Mouse (Mus musculus): ENCODE measurements at regions not wholly inside any gene's neighbourhood (a gene's known extent, or its start where the extent isn't known, plus 50 kb on each side); places are given as distances from the start of the nearest gene placed in this dataset.
"Not testable (repeated sequence)": the region's sequence is repeated elsewhere in the genome, so short reads cannot be mapped to it uniquely, and the experiment has no call there.

DNA sequence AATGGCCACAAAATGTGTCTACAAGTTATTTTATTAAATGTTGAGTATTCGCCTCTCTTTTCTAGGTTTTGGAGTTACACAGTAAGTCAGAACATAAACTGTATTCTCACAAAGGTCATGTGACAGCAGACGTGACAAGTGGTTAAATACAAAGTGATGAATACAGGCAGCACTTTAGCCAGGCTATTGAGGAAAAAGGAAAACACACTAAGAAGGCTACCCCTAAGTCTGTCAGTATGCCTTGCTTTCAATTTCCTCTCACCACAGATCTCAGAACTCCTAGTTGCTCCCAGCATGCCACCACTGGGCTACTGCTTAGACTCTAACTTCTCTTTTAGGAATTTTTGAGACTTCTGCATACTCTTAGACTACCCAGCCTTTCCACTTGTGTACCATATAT, 297.9 kb upstream of the Pex5l start:
- no peak for ATAC-seq (replicated peaks; ENCODE audit: low read depth, poor library complexity, severe bottlenecking)

GRCm38 (mm10) chr3:33440500-33440899, 297.5 kb upstream of the Pex5l start:
- ATAC-seq (replicated peaks; ENCODE audit: low read depth, poor library complexity, severe bottlenecking) = no peak

DNA sequence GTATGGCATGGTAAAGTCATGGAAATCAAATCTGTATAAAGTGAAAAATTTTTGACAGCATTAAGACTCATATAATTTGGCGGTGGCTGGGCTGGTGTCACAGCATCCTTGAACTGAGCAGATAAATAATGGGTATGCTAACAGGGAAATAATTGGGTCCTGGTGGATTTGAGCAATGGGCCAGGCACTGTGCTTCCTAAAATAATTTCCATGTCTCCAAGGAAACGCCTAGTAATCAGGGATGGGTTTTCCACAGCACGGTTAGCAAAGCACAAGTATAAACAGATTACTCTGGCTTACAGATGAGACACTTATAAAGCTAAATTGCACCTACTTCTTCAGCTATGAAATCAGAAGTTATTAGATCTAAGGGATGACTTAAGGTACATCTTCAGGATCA, 273.9 kb upstream of the Pex5l start:
- no peak for ATAC-seq (replicated peaks; ENCODE audit: low read depth, poor library complexity, severe bottlenecking)

DNA sequence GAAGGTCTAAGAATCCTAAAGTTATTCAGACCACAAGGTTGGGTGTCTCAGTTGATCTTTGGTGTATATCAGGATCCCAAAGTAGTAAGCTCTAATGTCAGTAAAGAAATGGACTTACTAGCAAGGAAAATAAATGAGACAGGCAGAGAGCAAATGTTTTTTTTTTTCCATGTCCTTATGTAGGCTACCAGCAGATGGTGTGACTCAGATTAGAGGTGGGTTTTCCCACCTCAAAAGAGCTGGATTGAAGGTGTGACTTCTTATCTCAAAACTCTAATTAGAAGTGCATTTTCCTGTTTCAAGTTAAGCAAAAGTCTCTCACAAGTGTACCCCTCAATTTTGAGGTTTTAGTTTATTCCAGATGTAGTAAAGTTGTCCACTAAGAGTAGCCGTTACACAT, 273.3 kb upstream of the Pex5l start:
- no peak for ATAC-seq (replicated peaks; ENCODE audit: low read depth, poor library complexity, severe bottlenecking)

DNA sequence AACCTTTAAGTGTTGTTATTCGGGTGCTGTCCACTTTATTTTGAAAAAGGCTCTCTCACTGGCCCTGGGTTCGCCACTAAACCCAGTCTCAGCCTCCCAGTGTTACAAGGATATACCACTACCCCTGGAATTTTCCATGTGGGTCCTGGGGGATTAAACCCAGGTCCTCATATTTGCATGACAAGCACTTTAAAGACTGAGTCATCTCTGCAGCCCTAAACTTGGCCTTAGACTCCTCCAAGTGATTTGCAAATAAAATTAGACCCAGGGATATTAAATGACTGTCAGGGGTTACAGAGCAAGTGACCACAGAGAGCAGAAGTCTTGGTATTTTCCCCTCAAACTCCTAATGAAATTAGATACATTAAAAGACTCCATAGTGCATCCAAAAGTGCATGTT, 258.9 kb upstream of the Pex5l start:
- no peak for ATAC-seq (replicated peaks; ENCODE audit: low read depth, poor library complexity, severe bottlenecking)

- ATAC-seq (replicated peaks; ENCODE audit: low read depth, poor library complexity, severe bottlenecking) = no peak
Observed at GRCm38 (mm10) chr3:33399321-33399720, 256.3 kb upstream of the Pex5l start.

DNA sequence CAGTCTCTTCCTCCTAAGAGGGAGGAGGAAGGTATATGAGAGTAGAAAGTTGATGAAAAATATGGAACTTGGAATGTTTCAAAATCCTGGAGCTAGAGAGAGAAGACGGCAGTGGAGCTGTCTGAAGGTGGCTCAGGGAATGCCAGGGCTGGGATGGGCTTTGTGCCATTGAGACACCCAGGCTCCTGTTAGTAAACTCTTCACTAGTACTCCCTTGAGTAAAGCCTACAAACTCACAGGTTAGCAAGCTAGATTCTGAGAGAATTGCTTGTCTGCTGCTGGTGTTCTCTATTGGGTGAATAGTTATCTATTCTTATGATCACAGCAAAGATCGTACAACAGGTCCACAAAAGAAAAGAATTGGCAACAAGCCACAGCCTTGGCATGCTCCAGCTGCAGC, 255.3 kb upstream of the Pex5l start:
- ATAC-seq (replicated peaks; ENCODE audit: low read depth, poor library complexity, severe bottlenecking) = no peak

DNA sequence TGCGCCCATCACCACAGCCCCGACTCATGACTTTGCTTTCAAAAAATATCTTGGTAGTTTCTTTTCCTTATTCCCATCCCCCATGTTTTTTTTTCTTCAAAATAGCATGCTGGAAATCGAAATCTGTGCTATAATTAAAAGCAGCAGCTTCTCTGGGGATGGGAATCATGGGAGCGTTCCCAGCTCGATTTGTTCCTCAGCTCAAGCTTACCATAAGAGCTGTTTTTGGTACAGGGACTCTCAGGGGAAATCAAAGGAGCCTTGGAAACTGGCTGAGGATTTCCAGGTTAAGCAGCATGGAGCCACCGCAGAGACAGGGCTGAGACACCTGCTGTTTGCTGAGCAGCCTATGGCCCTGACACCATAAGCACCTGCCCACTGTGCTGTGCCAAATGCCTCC, 254.2 kb upstream of the Pex5l start:
- no peak for ATAC-seq (replicated peaks; ENCODE audit: low read depth, poor library complexity, severe bottlenecking)

- no peak for ATAC-seq (replicated peaks; ENCODE audit: low read depth, poor library complexity, severe bottlenecking)
Observed at GRCm38 (mm10) chr3:33392541-33392822, 249.4 kb upstream of the Pex5l start.

DNA sequence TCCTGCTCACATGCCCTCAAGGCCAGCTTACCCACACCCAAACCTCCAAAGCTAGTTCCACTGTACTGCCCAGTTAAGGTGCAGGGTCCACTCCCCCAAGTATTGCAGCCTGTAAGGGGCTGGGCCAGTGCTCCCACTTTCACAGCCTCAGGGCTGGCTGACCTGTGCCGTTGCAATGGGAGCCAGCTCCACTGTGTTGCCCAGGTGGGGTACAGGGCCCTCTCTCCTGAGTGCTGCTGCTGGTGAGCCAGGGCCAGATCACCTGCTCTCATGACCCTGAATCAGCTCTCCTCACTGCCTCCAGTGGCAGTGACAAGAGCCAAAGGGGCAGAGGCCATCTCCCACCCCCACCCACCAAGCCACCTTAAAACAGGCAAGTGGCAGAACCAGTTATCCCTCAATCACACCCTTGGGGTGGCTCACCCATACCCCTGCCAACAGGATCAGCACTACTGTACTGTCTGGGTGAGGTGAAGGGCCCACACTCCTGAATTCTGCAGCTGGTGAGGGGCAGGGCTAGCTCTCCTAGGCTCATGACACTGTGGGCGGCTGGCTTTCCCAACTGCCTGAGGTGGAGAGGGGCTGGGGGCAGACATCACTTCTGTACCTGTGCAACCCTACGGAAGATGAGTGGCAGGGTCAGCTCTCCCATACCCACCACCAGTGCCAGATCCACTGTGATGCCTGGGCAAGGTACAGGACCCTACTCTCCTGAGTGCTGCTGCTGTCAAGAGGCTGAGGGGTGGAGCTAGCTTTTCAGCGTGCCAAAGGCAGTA, 248.9 kb upstream of the Pex5l start:
- ATAC-seq (replicated peaks; ENCODE audit: low read depth, poor library complexity, severe bottlenecking) = no peak

DNA sequence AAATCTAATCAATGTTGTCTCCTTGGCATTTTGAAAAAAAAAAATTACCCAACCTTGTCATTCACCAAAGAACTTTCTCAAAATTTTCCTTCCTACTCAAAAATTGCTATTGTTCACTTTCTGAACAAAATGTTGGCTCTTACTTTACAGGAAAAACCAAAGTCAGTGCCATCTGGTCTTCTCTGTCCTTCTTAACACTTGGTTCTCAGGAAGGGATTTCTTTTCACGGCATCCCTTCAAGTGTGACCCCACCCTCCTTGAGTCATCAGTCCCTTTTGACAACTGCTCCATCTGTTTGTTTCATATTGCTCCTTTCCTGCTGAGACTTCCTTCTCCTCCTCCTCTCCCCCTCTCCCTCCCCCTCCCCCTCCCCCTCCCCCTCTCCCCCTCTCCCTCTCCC, 245.1 kb upstream of the Pex5l start:
- no peak for ATAC-seq (replicated peaks; ENCODE audit: low read depth, poor library complexity, severe bottlenecking)

DNA sequence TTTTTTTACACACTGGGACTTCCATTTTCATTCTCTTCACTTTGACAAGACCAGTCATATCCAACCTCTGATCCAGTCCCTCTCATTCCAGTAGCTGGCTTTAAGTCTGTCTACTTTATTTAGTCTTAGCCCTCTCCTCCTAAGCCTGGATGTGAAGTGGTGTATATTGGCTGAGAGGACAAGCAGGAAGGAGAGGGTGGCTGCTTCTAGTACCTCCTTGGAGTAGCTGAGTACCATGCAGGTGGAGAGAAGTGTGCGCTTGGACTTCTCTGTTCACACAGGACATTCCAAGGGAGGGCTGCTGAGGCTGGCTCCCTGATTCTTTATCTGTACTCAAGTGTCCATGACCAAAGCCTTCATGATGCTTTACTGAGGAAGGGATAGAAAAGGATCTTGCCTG, 240.6 kb upstream of the Pex5l start:
- no peak for ATAC-seq (replicated peaks; ENCODE audit: low read depth, poor library complexity, severe bottlenecking)

DNA sequence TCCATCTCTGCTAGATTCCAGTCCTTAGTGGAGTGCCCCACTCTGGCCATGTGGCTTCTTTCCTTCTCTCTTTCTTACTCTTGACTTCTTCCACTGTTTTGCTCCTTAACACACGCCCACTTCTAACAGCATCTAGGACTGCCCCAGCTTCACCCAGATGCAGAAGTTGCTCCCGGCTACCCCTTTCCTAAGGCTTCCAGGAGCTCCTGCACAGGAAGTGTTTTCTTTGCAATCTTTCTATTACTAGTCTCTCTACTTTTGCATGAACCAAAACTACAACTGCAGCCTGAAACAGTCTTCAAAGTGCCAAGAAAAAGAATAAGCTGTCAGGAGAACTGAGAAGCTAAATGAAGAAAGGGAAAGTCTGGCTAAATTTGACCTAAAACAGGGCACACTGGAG, 236.6 kb upstream of the Pex5l start:
- ATAC-seq (replicated peaks; ENCODE audit: low read depth, poor library complexity, severe bottlenecking) = no peak

- ATAC-seq (replicated peaks; ENCODE audit: low read depth, poor library complexity, severe bottlenecking) = no peak
Observed at GRCm38 (mm10) chr3:33375161-33375560, 232.1 kb upstream of the Pex5l start.

DNA sequence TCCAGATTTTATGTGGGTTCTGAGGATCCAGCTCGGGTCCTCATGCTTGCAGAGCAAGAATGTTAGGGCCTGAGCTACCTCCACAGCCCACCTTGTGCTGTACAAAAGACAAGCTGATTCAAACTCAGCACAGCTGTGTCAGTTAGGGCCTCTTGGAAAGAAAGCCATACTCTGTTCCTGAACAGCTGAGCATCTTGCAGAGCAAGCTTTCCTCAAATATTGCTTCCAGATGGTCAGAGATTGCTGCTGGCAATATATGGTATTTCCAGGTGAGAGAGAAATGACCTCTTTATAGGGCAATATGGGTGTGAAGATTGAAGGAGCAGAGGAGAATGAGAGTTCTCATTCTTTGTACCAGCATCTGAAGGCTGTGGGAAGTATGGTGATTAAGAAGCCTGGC, 229.8 kb upstream of the Pex5l start:
- ATAC-seq (replicated peaks; ENCODE audit: low read depth, poor library complexity, severe bottlenecking) = no peak

DNA sequence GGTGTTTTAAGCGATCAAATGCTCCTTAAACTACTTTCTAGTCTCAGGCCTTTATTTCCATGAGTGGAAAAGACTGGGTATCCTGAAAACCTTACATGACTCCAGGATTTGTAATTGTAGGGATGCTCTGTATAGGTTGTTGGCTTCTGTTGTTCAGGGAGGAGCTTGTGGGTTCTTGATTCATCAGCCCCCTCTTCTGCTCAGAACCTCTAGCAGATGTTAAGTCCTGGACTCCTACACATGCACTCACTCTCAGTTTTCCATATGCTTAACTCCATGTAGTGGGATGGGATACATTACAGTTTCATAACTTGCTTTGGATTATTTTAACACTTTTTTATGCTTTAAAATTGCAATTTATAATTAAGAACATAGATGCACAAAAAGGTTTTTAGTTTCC, 220.5 kb upstream of the Pex5l start:
- ATAC-seq (replicated peaks; ENCODE audit: low read depth, poor library complexity, severe bottlenecking) = no peak

- ATAC-seq (replicated peaks; ENCODE audit: low read depth, poor library complexity, severe bottlenecking) = no peak
Observed at GRCm38 (mm10) chr3:33360030-33360429, 217.0 kb upstream of the Pex5l start.

DNA sequence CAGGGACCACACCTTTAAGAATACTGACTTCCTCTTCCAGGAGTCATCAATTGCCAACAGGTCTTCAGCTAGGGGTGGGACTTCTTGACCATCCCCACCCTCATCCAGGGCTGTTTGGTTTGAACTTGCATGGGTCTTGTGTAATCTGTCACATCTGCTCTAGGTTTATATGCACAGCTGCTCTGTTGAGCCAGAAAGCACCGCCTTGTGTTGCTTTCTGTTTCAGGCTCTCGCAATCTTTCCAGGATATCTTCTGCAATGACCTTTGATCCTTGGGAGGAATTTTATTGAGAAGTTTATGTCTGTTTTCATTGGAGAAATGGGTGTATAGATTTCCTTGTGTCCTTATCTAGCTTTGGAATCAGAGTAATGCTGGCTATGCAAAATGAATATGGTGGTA, 210.8 kb upstream of the Pex5l start:
- ATAC-seq (replicated peaks; ENCODE audit: low read depth, poor library complexity, severe bottlenecking) = no peak

DNA sequence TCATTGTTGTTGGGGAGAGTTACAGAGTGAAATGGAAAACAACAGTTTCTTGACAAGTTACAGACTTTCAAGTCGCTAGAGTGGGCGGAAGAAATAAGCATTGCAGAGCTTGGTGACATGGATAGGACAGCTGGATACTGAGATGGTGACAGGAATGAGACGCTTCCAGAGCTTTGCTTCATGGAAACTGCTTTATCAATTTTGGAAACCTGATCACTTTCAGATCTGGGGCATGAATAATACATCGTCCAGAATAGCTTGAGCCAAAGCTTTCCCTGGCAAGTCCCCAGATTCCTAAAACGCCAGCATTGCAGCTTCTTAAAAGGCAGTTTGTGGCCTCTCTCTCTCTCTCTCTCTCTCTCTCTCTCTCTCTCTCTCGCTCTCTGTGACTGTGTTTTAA, 207.9 kb upstream of the Pex5l start:
- no peak for ATAC-seq (replicated peaks; ENCODE audit: low read depth, poor library complexity, severe bottlenecking)

DNA sequence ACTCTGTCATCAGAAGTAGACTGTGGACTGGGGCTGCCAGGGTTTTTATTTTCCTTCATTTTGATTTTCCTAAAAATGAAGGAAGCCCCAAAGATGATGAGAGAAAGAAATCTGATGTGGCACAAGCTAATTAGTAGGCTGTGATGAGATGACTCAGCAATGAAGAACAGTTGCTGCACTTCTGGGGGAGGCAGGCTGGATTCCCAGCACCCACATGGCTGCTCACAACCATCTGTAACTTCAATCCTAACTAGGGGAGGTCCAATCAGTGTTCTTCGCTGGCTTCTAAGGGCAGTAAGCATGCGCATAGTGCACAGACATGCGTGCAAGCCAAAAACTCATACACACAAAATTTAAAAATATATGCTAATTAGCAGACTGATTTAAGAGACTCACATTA, 191.0 kb upstream of the Pex5l start:
- ATAC-seq (replicated peaks; ENCODE audit: low read depth, poor library complexity, severe bottlenecking) = no peak

GRCm38 (mm10) chr3:33317691-33318090, 174.6 kb upstream of the Pex5l start:
- not testable (repeated sequence) for ATAC-seq (replicated peaks; ENCODE audit: low read depth, poor library complexity, severe bottlenecking)

DNA sequence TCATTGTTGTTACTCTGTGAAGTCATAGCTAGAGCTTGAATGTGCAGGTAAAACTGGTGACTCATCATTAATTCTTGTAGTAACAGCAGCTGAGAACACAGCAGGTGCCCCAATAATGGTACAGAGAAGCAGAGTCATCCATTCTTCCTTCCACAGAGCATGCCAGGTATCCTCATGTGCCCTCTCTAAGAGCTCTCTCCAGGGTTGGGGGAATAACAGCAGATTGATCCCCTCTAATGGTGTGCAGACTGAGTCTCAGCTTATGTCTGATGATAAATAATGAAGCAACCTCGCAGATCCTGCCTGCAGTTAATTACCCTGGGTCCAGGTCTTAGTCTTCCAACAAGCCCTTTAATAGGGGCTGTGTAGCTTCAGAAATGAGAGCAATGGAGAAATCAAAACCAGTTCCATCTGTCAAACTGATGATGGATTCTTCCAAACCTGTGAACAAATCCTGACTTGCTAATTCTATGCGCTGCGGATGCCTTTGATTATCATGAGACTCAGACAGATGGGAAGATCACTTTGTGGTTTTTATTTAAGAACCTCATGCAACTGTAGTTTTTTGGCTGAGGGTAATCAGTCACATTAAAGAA, 169.3 kb upstream of the Pex5l start:
- no peak for ATAC-seq (replicated peaks; ENCODE audit: low read depth, poor library complexity, severe bottlenecking)
